Mouse (Mus musculus) thymus, adult 2 months (tissue): ENCODE data around the gene Nes. TPM values are rescaled to one million over a fixed set of nuclear protein-coding genes. Genes with fewer than 3 reads are reported as not detected.

Source experiments
- DNase-seq: peaks from one replicate; pipeline ENCODE4 v3.0.0; 2021
- H3K27ac ChIP-seq: fragments of 200-500 bp; 2 replicates; pipeline ENCODE4 v1.5.1; 2012; ENCODE audit warnings: low read length, control low read depth; ENCODE audit not compliant: control insufficient read depth, insufficient read depth
- H3K27me3 ChIP-seq: fragments of 200-500 bp; 2 replicates; pipeline ENCODE4 v1.6.1; 2012; ENCODE audit warnings: mild to moderate bottlenecking, low read length, moderate library complexity, mixed read lengths; ENCODE audit not compliant: control insufficient read depth, insufficient read depth
- H3K36me3 ChIP-seq: fragments of 200-500 bp; 2 replicates; pipeline ENCODE4 v1.6.1; 2012; ENCODE audit warnings: mild to moderate bottlenecking, low read length, moderate library complexity; ENCODE audit not compliant: control insufficient read depth, insufficient read depth
- H3K4me1 ChIP-seq: fragments of 200-500 bp; replicated peaks from 2 replicates; pipeline ENCODE4 v1.6.1; 2012; ENCODE audit warnings: low read length; ENCODE audit not compliant: control insufficient read depth, insufficient read depth
- H3K4me3 ChIP-seq: fragments of 200-500 bp; 2 replicates; pipeline ENCODE4 v1.5.1; 2012; ENCODE audit warnings: mild to moderate bottlenecking, low read length, control low read depth, moderate library complexity; ENCODE audit not compliant: control insufficient read depth, insufficient read depth
- CTCF ChIP-seq: fragments of 200-500 bp; IDR thresholded peaks from 2 replicates; pipeline ENCODE4 v1.5.1; 2012; ENCODE audit warnings: mild to moderate bottlenecking, control low read depth, low read length, moderate library complexity, borderline replicate concordance; ENCODE audit not compliant: control insufficient read depth, poor library complexity, insufficient read depth; ENCODE audit errors: extremely low read depth
- POLR2A ChIP-seq: fragments of 200-500 bp; IDR thresholded peaks from 2 replicates; pipeline ENCODE4 v1.6.1; 2012; ENCODE audit warnings: mild to moderate bottlenecking, low read length, control low read depth, moderate library complexity; ENCODE audit not compliant: control insufficient read depth, poor library complexity, insufficient read depth; ENCODE audit errors: extremely low read depth
- WGBS: fragments of 180-500 bp; shearing (Covaris S2); methylation state at CpG from one replicate; pipeline ENCODE4 v1.1.7; 2018; 5-methylcytosine and 5-hydroxymethylcytosine counted together
- polyA plus RNA-seq: library from polyadenylated mRNA; depleted of rRNA; stranded (reverse); fragments of >200 nt; gene quantifications from 2 replicates; pipeline ENCODE4 v1.2.3, GENCODE M21; 2012

The Nes gene
- polyA plus RNA-seq, 1 experiment, result 1.1 TPM

GRCm38 (mm10) chr3:87949266-87949954 is 21.5 kb upstream of the Nes start:
- WGBS, result 36% methylated on average over 16 of the region's 16 CpGs
- Histone ChIP-seq H3K4me3 (no peak overlapping the region), H3K27ac (no peak overlapping the region), H3K36me3 (no peaks in the 10 kb centered on the region), H3K27me3 (peaks cover 39% of the 10 kb centered on the region), H3K4me1 (no peaks in the 10 kb centered on the region; the same call in 1 of the 2 replicates)
- no peak for DNase-seq
- TF ChIP-seq CTCF (no peak), POLR2A (no peak)

DNA sequence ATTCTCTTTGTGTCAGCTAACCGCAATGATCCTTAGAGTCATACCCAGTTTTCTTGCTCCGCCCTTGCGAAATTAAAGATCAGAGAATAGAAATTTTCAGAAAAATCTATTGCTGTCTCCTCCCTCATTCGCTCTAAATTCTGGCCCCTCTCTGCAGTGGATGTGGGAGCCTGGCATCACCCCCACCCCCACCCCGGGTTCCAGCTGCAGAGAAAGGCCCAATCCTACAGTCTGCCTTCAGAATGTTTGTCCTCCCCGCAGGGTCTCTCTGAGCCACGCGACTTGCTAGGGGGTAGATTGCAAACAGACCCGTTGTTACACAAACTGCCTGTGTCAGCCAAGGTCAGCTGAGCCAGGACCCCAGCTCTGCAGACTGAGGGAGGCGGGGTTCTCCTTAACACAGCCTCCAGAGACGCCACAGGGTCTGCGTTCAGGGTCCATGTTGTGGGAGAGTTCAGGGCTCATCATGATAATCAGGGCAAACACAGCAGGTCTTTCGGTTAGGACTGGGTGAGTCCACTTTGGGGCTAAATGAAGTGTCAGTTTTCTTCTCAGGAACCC is 20.8 kb upstream of the Nes start:
- no peak overlapping the region for H3K4me3 ChIP-seq
- no peak for TF ChIP-seq CTCF
- no peak for TF ChIP-seq POLR2A
- no peaks in the 10 kb centered on the region; the same call in 1 of the 2 replicates for H3K4me1 ChIP-seq
- H3K27ac ChIP-seq, result no peak overlapping the region
- no peak for DNase-seq
- H3K27me3 ChIP-seq, result peaks cover 39% of the 10 kb centered on the region
- no peaks in the 10 kb centered on the region for H3K36me3 ChIP-seq
- 37% methylated on average over 13 of the region's 13 CpGs for WGBS

DNA sequence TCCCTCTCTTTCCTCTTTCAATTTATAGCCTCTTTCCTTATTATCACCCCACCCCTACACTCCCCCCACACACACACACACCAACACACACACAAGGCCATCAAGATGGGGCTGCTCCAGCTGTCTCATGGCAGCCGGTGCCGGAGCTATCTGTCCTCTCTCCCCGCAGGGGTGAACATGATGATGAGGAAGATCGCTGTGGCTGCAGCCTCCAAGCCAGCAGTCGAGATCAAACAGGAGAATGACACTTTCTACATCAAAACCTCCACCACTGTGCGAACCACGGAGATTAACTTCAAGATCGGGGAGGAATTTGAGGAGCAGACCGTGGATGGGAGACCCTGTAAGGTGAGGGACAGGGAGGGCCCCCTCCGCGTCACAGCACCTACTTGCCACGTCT is 18.9 kb upstream of the Nes start:
- H3K4me1 ChIP-seq, result no peaks in the 10 kb centered on the region; the same call in 1 of the 2 replicates
- WGBS, result 25% methylated on average over 12 of the region's 12 CpGs
- DNase-seq, result no peak
- H3K27me3 ChIP-seq, result peaks cover 38% of the 10 kb centered on the region
- H3K27ac ChIP-seq, result no peak overlapping the region
- no peak overlapping the region for H3K4me3 ChIP-seq
- no peaks in the 10 kb centered on the region for H3K36me3 ChIP-seq
- TF ChIP-seq POLR2A, result no peak
- TF ChIP-seq CTCF, result no peak

- H3K27ac ChIP-seq, result no peak overlapping the region
- DNase-seq, result no peak
- H3K4me3 ChIP-seq, result no peak overlapping the region
- no peaks in the 10 kb centered on the region for H3K36me3 ChIP-seq
- TF ChIP-seq CTCF (no peak), POLR2A (no peak)
- 7% methylated on average over 5 of the region's 5 CpGs for WGBS
- H3K4me1 ChIP-seq, result no peaks in the 10 kb centered on the region; the same call in 1 of the 2 replicates
- H3K27me3 ChIP-seq, result peaks cover 34% of the 10 kb centered on the region
These were observed 18.4 kb upstream of the Nes start for GRCm38 (mm10) chr3:87952440-87952839.

GRCm38 (mm10) chr3:87958056-87958455 is 12.8 kb upstream of the Nes start:
- no peak for DNase-seq

GRCm38 (mm10) chr3:87958476-87958875 is 12.4 kb upstream of the Nes start:
- H3K27ac ChIP-seq, result no peak overlapping the region
- no peak for TF ChIP-seq CTCF
- TF ChIP-seq POLR2A, result no peak
- no peak overlapping the region for H3K4me3 ChIP-seq
- no peak for DNase-seq
- no peaks in the 10 kb centered on the region for H3K36me3 ChIP-seq
- whole genome bisulfite sequencing, result 79% methylated on average over 4 of the region's 4 CpGs
- H3K4me1 ChIP-seq, result 0 out of 2 replicates have a peak, but pooled peaks cover 3% of the 10 kb centered on the region
- no peaks in the 10 kb centered on the region; the same call in 1 of the 2 replicates for H3K27me3 ChIP-seq

More at GRCm38 (mm10) chr3:87958056-87958455, 12.8 kb upstream of the Nes start:
- Histone ChIP-seq H3K4me1 (0 out of 2 replicates have a peak, but pooled peaks cover 3% of the 10 kb centered on the region), H3K4me3 (no peak overlapping the region), H3K27ac (no peak overlapping the region), H3K36me3 (no peaks in the 10 kb centered on the region), H3K27me3 (peaks cover under 1% of the 10 kb centered on the region; the same call in 1 of the 2 replicates)
- 88% methylated on average over 1 of the region's 1 CpGs for WGBS
- TF ChIP-seq POLR2A, result no peak
- TF ChIP-seq CTCF, result no peak

DNA sequence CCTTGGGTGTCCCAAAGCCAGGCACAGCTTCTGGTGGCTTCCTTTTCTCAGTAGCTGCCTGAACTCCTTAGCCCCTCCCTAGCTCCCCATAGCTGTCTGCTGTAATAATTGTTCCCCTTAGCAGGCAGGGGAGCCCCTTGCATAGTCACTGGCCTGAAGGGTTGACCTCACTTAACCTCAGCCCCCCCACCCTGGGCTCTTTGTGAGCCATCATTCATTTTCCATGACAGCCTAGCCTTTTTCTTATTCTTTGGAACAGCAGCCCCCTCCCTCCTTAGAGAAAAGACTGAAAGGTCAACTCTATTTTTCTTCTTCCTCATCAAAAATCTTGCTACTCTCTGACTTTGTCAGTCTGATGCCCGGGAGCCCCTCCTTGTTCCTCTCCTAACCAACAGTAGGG is 11.9 kb upstream of the Nes start:
- TF ChIP-seq CTCF (no peak), POLR2A (no peak)
- H3K27ac ChIP-seq, result no peak overlapping the region
- 41% methylated on average over 1 of the region's 1 CpGs for WGBS
- H3K4me3 ChIP-seq, result no peak overlapping the region
- H3K4me1 ChIP-seq, result 0 out of 2 replicates have a peak, but pooled peaks cover 3% of the 10 kb centered on the region
- no peak for DNase-seq
- no peaks in the 10 kb centered on the region for H3K36me3 ChIP-seq
- H3K27me3 ChIP-seq, result no peaks in the 10 kb centered on the region; the same call in 1 of the 2 replicates
